ENCODE assay signal across 26 mouse cellular contexts in genomic region chr6:147672481-147672880, GRCm38 (mm10).
DNase-seq lines count a peak whose midpoint lies in the region; ATAC-seq and TF ChIP-seq lines count a peak whose summit lies in the region.
"Had no signal": no experiment of that assay in that cellular context is flagged by ENCODE, and none has a peak within 500 bp of the region (broad histone marks: within the 10 kb centered on the region; RNA-seq: fewer than 3 reads in every experiment).

No protein-coding gene starts in this region.

- TF ChIP-seq CTCF in gastrocnemius, adult 2 months (IDR thresholded peaks at IDR 0.05), result no peak

- H3K9me3 ChIP-seq in heart, embryonic 12.5 days (replicated peaks), result no peaks in the 10 kb centered on the region
- no peaks in the 10 kb centered on the region for H3K9me3 ChIP-seq in midbrain, embryonic 13.5 days
- H3K9me3 ChIP-seq in midbrain, embryonic 15.5 days, result no peaks in the 10 kb centered on the region
- H3K9me3 ChIP-seq: embryonic facial prominence, embryonic 10.5 days; embryonic facial prominence, embryonic 13.5 days; forebrain, embryonic 12.5 days; forebrain, embryonic 15.5 days; heart, embryonic 13.5 days; hindbrain, embryonic 12.5 days; hindbrain, embryonic 15.5 days had no signal

- H3K4me1 ChIP-seq in heart, embryonic 12.5 days (replicated peaks), result no peaks in the 10 kb centered on the region
- H3K4me1 ChIP-seq in midbrain, embryonic 13.5 days (replicated peaks), result no peaks in the 10 kb centered on the region
- no peaks in the 10 kb centered on the region for H3K4me1 ChIP-seq in midbrain, embryonic 15.5 days
- H3K4me1 ChIP-seq: embryonic facial prominence, embryonic 10.5 days; embryonic facial prominence, embryonic 13.5 days; forebrain, embryonic 12.5 days; forebrain, embryonic 15.5 days; heart, embryonic 13.5 days; hindbrain, embryonic 12.5 days; hindbrain, embryonic 15.5 days had no signal

- H3K36me3 ChIP-seq in heart, embryonic 12.5 days, result no peaks in the 10 kb centered on the region
- no peaks in the 10 kb centered on the region for H3K36me3 ChIP-seq in midbrain, embryonic 13.5 days
- no peaks in the 10 kb centered on the region for H3K36me3 ChIP-seq in midbrain, embryonic 15.5 days (replicated peaks)
- H3K36me3 ChIP-seq: embryonic facial prominence, embryonic 10.5 days; embryonic facial prominence, embryonic 13.5 days; forebrain, embryonic 12.5 days; forebrain, embryonic 15.5 days; heart, embryonic 13.5 days; hindbrain, embryonic 12.5 days; hindbrain, embryonic 15.5 days had no signal

- H3K27me3 ChIP-seq in heart, embryonic 12.5 days (replicated peaks), result no peaks in the 10 kb centered on the region
- H3K27me3 ChIP-seq in midbrain, embryonic 13.5 days, result no peaks in the 10 kb centered on the region
- H3K27me3 ChIP-seq in midbrain, embryonic 15.5 days (replicated peaks), result no peaks in the 10 kb centered on the region
- H3K27me3 ChIP-seq: embryonic facial prominence, embryonic 13.5 days; forebrain, embryonic 12.5 days; forebrain, embryonic 15.5 days; heart, embryonic 13.5 days; hindbrain, embryonic 12.5 days; hindbrain, embryonic 15.5 days had no signal

- no peak overlapping the region for H3K4me2 ChIP-seq in heart, embryonic 12.5 days
- no peak overlapping the region for H3K4me2 ChIP-seq in midbrain, embryonic 13.5 days (replicated peaks)
- no peak overlapping the region for H3K4me2 ChIP-seq in midbrain, embryonic 15.5 days
- H3K4me2 ChIP-seq: embryonic facial prominence, embryonic 13.5 days; forebrain, embryonic 12.5 days; forebrain, embryonic 15.5 days; heart, embryonic 13.5 days; hindbrain, embryonic 12.5 days; hindbrain, embryonic 15.5 days had no signal

- 49% methylated on average over 2 of the region's 2 CpGs for WGBS in heart, embryonic 12.5 days
- 93% methylated on average over 2 of the region's 2 CpGs for WGBS in midbrain, embryonic 13.5 days
- 83% methylated on average over 2 of the region's 2 CpGs for WGBS in midbrain, embryonic 15.5 days

- no peak for ATAC-seq in heart, embryonic 12.5 days (ENCODE audit: insufficient number of reproducible peaks, low FRiP score)
- peak; percentile 27; the same call in 1 of the 2 replicates for ATAC-seq in midbrain, embryonic 13.5 days
- no peak for ATAC-seq in midbrain, embryonic 15.5 days (replicated peaks)
- ATAC-seq: activated CD4-positive, CD25-positive, alpha-beta regulatory T cell, adult 4 months; forebrain, embryonic 15.5 days; intestine, postnatal 0 days had no signal

- intact Hi-C loops in gastrocnemius, adult 2 months (cut with DNase I), result no loop called here
- intact Hi-C loops in heart, postnatal 36 days (cut with DNase I), result no loop called here

- peak; percentile 35 for DNase-seq in gastrocnemius, adult 2 months
- DNase-seq in gastrocnemius, postnatal 4 days (ENCODE audit: low spot score in 2 of 2), result no peak
- peak; percentile 90 for DNase-seq in heart, adult 11 months
- DNase-seq in heart, postnatal 36 days, result no peak
- DNase-seq in heart, postnatal 4 days, result peak; percentile 7
- DNase-seq: adrenal gland, adult 8-10 months; adrenal gland, postnatal 25 days; cerebellum, adult 11-12 months; cerebellum, adult 8-10 months; cerebellum, postnatal 10 days; cerebellum, postnatal 36 days; embryo, embryonic 11 days had no signal

- no peak overlapping the region for H3K4me3 ChIP-seq in gastrocnemius, adult 2 months
- no peak overlapping the region for H3K4me3 ChIP-seq in heart, embryonic 12.5 days
- no peak overlapping the region for H3K4me3 ChIP-seq in midbrain, embryonic 13.5 days (replicated peaks)
- H3K4me3 ChIP-seq in midbrain, embryonic 15.5 days, result no peak overlapping the region
- H3K4me3 ChIP-seq: embryonic facial prominence, embryonic 10.5 days; embryonic facial prominence, embryonic 13.5 days; erythroblast, embryonic 14.5 days; forebrain, embryonic 12.5 days; forebrain, embryonic 15.5 days; heart, adult 2 months; heart, embryonic 13.5 days; hindbrain, embryonic 12.5 days; hindbrain, embryonic 15.5 days had no signal

- H3K27ac ChIP-seq in gastrocnemius, adult 2 months, result peak overlapping the region; percentile 73; the same call in 1 of the 2 replicates
- H3K27ac ChIP-seq in heart, embryonic 12.5 days (ENCODE audit: poor library complexity, severe bottlenecking), result no peak overlapping the region
- H3K27ac ChIP-seq in midbrain, embryonic 13.5 days, result no peak overlapping the region
- no peak overlapping the region for H3K27ac ChIP-seq in midbrain, embryonic 15.5 days
- H3K27ac ChIP-seq: embryonic facial prominence, embryonic 10.5 days; embryonic facial prominence, embryonic 13.5 days; forebrain, embryonic 12.5 days; forebrain, embryonic 15.5 days; heart, adult 2 months; heart, embryonic 13.5 days; hindbrain, embryonic 12.5 days; hindbrain, embryonic 15.5 days had no signal

- H3K9ac ChIP-seq in heart, embryonic 12.5 days, result no peak overlapping the region
- no peak overlapping the region for H3K9ac ChIP-seq in midbrain, embryonic 13.5 days (replicated peaks)
- no peak overlapping the region for H3K9ac ChIP-seq in midbrain, embryonic 15.5 days
- H3K9ac ChIP-seq: embryonic facial prominence, embryonic 13.5 days; forebrain, embryonic 12.5 days; forebrain, embryonic 15.5 days; heart, embryonic 13.5 days; hindbrain, embryonic 12.5 days; hindbrain, embryonic 15.5 days had no signal

Comparison
In these comparisons a context has a peak if more than half of its experiments do, and no peak if none do; other contexts are left out.
1. DNase-seq: peak in gastrocnemius, adult 2 months (single experiment), heart, adult 11 months (single experiment) and heart, postnatal 4 days (single experiment); none in gastrocnemius, postnatal 4 days (0 of 2) and heart, postnatal 36 days (0 of 2).